Mouse (Mus musculus): ENCODE measurements at regions not wholly inside any gene's neighbourhood (a gene's known extent, or its start where the extent isn't known, plus 50 kb on each side); places are given as distances from the start of the nearest gene placed in this dataset.

- TF ChIP-seq GATA1 (IDR thresholded peaks at IDR 0.05; ENCODE audit: borderline replicate concordance, low read length) (no peak), FLI1 (IDR thresholded peaks at IDR 0.05; ENCODE audit: low read length) (no peak)
Observed at GRCm38 (mm10) chr4:8968741-8969140, 729.9 kb upstream of the Car8 start.

Data from megakaryocyte, embryonic 14.5 days (primary cell).